Mouse (Mus musculus) myocyte (in vitro differentiated cells): ENCODE results near the gene Alkbh7. TPM values are rescaled to one million over a fixed set of nuclear protein-coding genes. Genes with fewer than 3 reads are reported as not detected.

Source experiments
- H3K27me3 ChIP-seq: one replicate; pipeline ENCODE4 v1.6.1; 2011; ENCODE audit not compliant: control insufficient read depth, insufficient read depth, insufficient read length
- H3K36me3 ChIP-seq: one replicate; pipeline ENCODE4 v1.6.1; 2011; ENCODE audit not compliant: control insufficient read depth, insufficient read depth
- H3K4me2 ChIP-seq: one replicate; pipeline ENCODE4 v1.6.1; 2011; ENCODE audit warnings: low read depth, control low read depth
- H3K4me3 ChIP-seq: one replicate; pipeline ENCODE4 v1.5.1; 2011; ENCODE audit warnings: mild to moderate bottlenecking, control low read depth, moderate library complexity
- H3K79me2 ChIP-seq: one replicate; pipeline ENCODE4 v1.6.1; 2011; ENCODE audit not compliant: control insufficient read depth, insufficient read depth
- H3ac ChIP-seq: one replicate; pipeline ENCODE4 v1.6.1; 2011; ENCODE audit not compliant: control insufficient read depth, insufficient read length
- CEBPB ChIP-seq: IDR thresholded peaks from 2 replicates; pipeline ENCODE4 v1.6.1; 2011; ENCODE audit warnings: mild to moderate bottlenecking, moderate library complexity; ENCODE audit not compliant: poor library complexity, insufficient read depth, severe bottlenecking
- E2F4 ChIP-seq: IDR thresholded peaks from one replicate; pipeline ENCODE4 v1.6.1; 2011; ENCODE audit warnings: mild to moderate bottlenecking, control low read depth, moderate library complexity; ENCODE audit not compliant: insufficient read depth
- MAX ChIP-seq: IDR thresholded peaks from one replicate; pipeline ENCODE4 v1.6.1; 2011; ENCODE audit warnings: low read depth, mild to moderate bottlenecking, control low read depth
- MYOD1 ChIP-seq, 3 experiments: IDR thresholded peaks; one replicate each; pipeline ENCODE4 v1.6.1; 2011; ENCODE audit warnings: control low read depth in 2 of 3, low read depth in 2 of 3, mild to moderate bottlenecking in 2 of 3, moderate library complexity in 1 of 3; ENCODE audit not compliant: insufficient read length in 2 of 3, control insufficient read depth in 1 of 3
- MYOG ChIP-seq, 3 experiments: IDR thresholded peaks; one replicate each; pipeline ENCODE4 v1.6.1; 2011; ENCODE audit warnings: control low read depth in 2 of 3, low read depth in 2 of 3, mild to moderate bottlenecking in 2 of 3; ENCODE audit not compliant: insufficient read length in 2 of 3, control insufficient read depth in 1 of 3, insufficient read depth in 1 of 3
- POLR2A ChIP-seq: IDR thresholded peaks from one replicate; pipeline ENCODE4 v1.6.1; 2011; ENCODE audit warnings: low read depth, mild to moderate bottlenecking, control low read depth, moderate library complexity; ENCODE audit not compliant: insufficient read length
- POLR2AphosphoS2 ChIP-seq: IDR thresholded peaks from one replicate; pipeline ENCODE4 v1.6.1; 2011; ENCODE audit warnings: low read depth, control low read depth; ENCODE audit not compliant: insufficient read length
- REST ChIP-seq: IDR thresholded peaks from one replicate; pipeline ENCODE4 v1.6.1; 2011; ENCODE audit warnings: mild to moderate bottlenecking, control low read depth, moderate library complexity; ENCODE audit not compliant: insufficient read depth, insufficient read length
- SRF ChIP-seq: IDR thresholded peaks from one replicate; pipeline ENCODE4 v1.6.1; 2011; ENCODE audit warnings: low read depth; ENCODE audit not compliant: control insufficient read depth, insufficient read length
- TCF12 ChIP-seq: IDR thresholded peaks from one replicate; pipeline ENCODE4 v1.6.1; 2011; ENCODE audit warnings: mild to moderate bottlenecking, control low read depth; ENCODE audit not compliant: poor library complexity, insufficient read depth, severe bottlenecking
- TCF3 ChIP-seq: IDR thresholded peaks from one replicate; pipeline ENCODE4 v1.6.1; 2011; ENCODE audit warnings: low read depth, control low read depth; ENCODE audit not compliant: insufficient read length
- USF1 ChIP-seq: IDR thresholded peaks from one replicate; pipeline ENCODE4 v1.6.1; 2011; ENCODE audit warnings: low read depth, mild to moderate bottlenecking, control low read depth, moderate library complexity
- polyA plus RNA-seq: library from polyadenylated mRNA; unstranded; fragments of >200 nt; fragmentation: generic; extraction: Trizol; gene quantifications from one replicate; pipeline ENCODE4 v1.2.1, GENCODE M21; 2012; ENCODE audit warnings: missing spikeins

Gene Alkbh7
- polyA plus RNA-seq, 1 experiment, result 61.9 TPM

DNA sequence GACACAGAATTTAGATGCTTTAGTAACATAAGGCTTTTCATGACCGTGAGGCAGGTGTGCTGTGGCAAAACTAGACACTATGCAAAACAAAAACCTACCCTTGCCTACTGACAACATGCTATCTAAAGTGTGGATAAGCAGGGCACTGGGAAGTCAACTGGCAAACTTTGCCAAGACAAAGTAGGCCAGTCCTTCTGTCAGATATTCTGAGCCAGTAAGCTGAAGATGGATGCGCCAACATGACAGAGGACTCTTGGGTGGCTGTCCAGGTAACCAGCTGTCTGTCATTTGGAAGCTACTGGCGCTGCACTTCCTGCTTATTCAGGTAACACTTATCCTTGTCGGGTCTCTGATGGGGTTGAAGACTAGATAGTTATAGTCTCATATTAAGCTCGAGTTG, 27.1 kb upstream of the Alkbh7 start:
- H3K36me3 ChIP-seq, result no peaks in the 10 kb centered on the region
- H3ac ChIP-seq, result no peak overlapping the region
- no peaks in the 10 kb centered on the region for H3K79me2 ChIP-seq
- TF ChIP-seq CEBPB (no peak), MYOG (IDR thresholded peaks at IDR 0.05; ENCODE audit: control insufficient read depth in 1 of 3, insufficient read depth in 1 of 3, insufficient read length in 2 of 3, low read depth in 2 of 3) (no peak)
- no peak overlapping the region for H3K4me3 ChIP-seq
- peaks cover 37% of the 10 kb centered on the region for H3K27me3 ChIP-seq
- H3K4me2 ChIP-seq, result no peak overlapping the region

DNA sequence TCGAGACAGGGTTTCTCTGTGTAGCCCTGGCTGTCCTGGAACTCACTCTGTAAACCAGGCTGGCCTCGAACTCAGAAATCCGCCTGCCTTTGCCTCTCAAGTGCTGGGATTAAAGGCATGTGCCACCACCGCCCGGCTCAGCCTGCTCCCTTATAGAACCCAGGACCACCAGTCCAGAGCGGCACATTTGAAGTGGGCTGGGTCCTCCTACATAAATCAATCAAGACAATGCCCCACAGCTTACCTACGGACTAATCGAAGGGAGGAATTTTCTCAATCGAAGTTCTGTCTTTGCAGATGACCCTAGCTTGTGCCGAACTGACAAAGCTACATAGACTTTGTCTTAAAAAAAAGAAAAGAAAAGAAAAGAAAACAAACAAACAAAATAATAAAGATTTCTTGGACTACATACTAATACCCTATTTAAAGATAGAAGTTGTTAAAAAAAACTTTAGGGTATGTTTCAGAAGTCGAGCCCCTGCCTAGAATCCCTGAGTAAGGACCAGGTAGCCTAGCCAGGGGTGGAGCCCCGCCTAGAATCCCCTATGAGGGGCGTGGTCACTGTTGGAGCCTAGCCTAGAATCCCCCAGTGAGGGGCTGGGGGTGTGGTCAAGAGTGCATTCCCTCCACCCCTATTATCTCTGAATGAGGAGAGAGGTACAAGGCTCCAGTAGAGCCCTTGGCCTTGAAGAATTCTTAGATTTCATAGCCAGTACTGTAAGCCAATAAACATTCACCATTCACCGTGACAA, 23.0 kb upstream of the Alkbh7 start:
- H3K27me3 ChIP-seq, result peaks cover 66% of the 10 kb centered on the region
- H3K79me2 ChIP-seq, result no peaks in the 10 kb centered on the region
- TF ChIP-seq TCF12, result no peak
- TF ChIP-seq CEBPB, result no peak
- no peak for TF ChIP-seq TCF3
- TF ChIP-seq E2F4, result no peak
- TF ChIP-seq USF1, result no peak
- TF ChIP-seq SRF, result no peak
- no peak for TF ChIP-seq POLR2AphosphoS2
- TF ChIP-seq MYOD1 (IDR thresholded peaks at IDR 0.05; ENCODE audit: control insufficient read depth in 1 of 3, insufficient read length in 2 of 3, low read depth in 2 of 3), result no peak
- TF ChIP-seq REST, result no peak
- no peak for TF ChIP-seq POLR2A
- no peak for TF ChIP-seq MYOG (IDR thresholded peaks at IDR 0.05; ENCODE audit: control insufficient read depth in 1 of 3, insufficient read depth in 1 of 3, insufficient read length in 2 of 3, low read depth in 2 of 3)
- no peak for TF ChIP-seq MAX
- H3K4me2 ChIP-seq, result no peak overlapping the region
- H3K4me3 ChIP-seq, result no peak overlapping the region
- H3K36me3 ChIP-seq, result no peaks in the 10 kb centered on the region
- H3ac ChIP-seq, result no peak overlapping the region

DNA sequence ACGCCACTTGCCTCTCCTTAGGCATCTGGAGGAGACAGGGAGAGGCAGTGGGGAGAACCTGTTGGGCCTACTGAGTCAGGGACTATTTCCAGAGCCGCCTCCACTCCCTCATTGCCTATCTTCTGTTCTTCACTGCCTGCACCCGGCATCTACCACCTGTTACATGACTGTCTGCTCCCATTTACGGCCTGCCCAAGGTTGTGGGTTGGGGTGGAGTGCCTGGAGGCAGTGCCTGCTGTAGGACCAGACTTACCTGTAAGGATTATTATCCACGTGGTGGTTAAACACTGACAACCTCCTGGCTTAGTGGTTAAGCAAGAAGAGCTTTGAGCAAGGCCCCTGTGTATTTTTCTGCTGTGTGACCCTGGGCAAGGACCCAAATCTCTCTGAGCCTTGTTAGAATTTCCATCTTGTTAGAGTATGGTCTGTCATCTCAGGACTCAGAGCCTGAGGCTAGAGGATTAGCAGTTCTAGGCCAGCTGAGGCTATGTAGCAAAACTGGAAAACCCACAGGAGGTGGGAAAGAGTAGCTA, 22.4 kb upstream of the Alkbh7 start:
- TF ChIP-seq MYOD1 (IDR thresholded peaks at IDR 0.05; ENCODE audit: control insufficient read depth in 1 of 3, insufficient read length in 2 of 3, low read depth in 2 of 3) (peak in 2 of 3 experiments; percentile 20 to 72), USF1 (no peak), MYOG (IDR thresholded peaks at IDR 0.05; ENCODE audit: control insufficient read depth in 1 of 3, insufficient read depth in 1 of 3, insufficient read length in 2 of 3, low read depth in 2 of 3) (peak in 1 of 3 experiments; percentile 34)
- Histone ChIP-seq H3K27me3 (peaks cover 69% of the 10 kb centered on the region), H3K36me3 (no peaks in the 10 kb centered on the region), H3ac (no peak overlapping the region), H3K4me3 (no peak overlapping the region), H3K79me2 (no peaks in the 10 kb centered on the region), H3K4me2 (no peak overlapping the region)

- Histone ChIP-seq H3K36me3 (no peaks in the 10 kb centered on the region), H3K4me3 (no peak overlapping the region), H3K27me3 (peaks cover 64% of the 10 kb centered on the region), H3ac (no peak overlapping the region), H3K4me2 (no peak overlapping the region), H3K79me2 (no peaks in the 10 kb centered on the region)
- TF ChIP-seq USF1, result no peak
- no peak for TF ChIP-seq POLR2AphosphoS2
- no peak for TF ChIP-seq CEBPB
- no peak for TF ChIP-seq TCF12
- TF ChIP-seq POLR2A, result no peak
- no peak for TF ChIP-seq SRF
- no peak for TF ChIP-seq E2F4
- TF ChIP-seq REST, result no peak
- no peak for TF ChIP-seq MAX
- TF ChIP-seq TCF3, result no peak
- no peak for TF ChIP-seq MYOG (IDR thresholded peaks at IDR 0.05; ENCODE audit: control insufficient read depth in 1 of 3, insufficient read depth in 1 of 3, insufficient read length in 2 of 3, low read depth in 2 of 3)
- no peak for TF ChIP-seq MYOD1 (IDR thresholded peaks at IDR 0.05; ENCODE audit: control insufficient read depth in 1 of 3, insufficient read length in 2 of 3, low read depth in 2 of 3)
Measured at GRCm38 (mm10) chr17:56975391-56975790, 21.7 kb upstream of the Alkbh7 start.
